Mouse (Mus musculus) layer of hippocampus, adult 2 months (tissue): Measurements from ENCODE around the gene Ninj2. TPM values are rescaled to one million over a fixed set of nuclear protein-coding genes. Genes with fewer than 3 reads are reported as not detected.

ENCODE experiments used
- DNase-seq, 2 experiments: peaks; one replicate each; pipeline ENCODE4 v3.0.0; 2022; ENCODE audit warnings: low spot score in 2 of 2
- H3K27ac ChIP-seq: fragments of 200-600 bp; 2 replicates; pipeline ENCODE4 v1.8.1; 2022
- H3K4me3 ChIP-seq: fragments of 200-600 bp; 2 replicates; pipeline ENCODE4 v1.8.1; 2022; ENCODE audit warnings: mild to moderate bottlenecking
- CTCF ChIP-seq: fragments of 200-600 bp; conservative IDR thresholded peaks from 2 replicates; pipeline ENCODE4 v1.8.1; 2022; ENCODE audit warnings: antibody characterized with exemption, mild to moderate bottlenecking, moderate library complexity
- total RNA-seq, 2 experiments: library from RNA; stranded (reverse); gene quantifications; 2 replicates each; pipeline ENCODE4 v1.2.3; 2021

Gene Ninj2
- total RNA-seq, 2 experiments from 2014 or later = 0.74 to 0.91 TPM

- Histone ChIP-seq H3K4me3 (no peak overlapping the region), H3K27ac (peak overlapping the region; percentile 20; the same call in 1 of the 2 replicates)
- no peak for TF ChIP-seq CTCF
- DNase-seq = no peak
Measured at GRCm38 (mm10) chr6:120154526-120155309, 61.6 kb downstream of the Ninj2 start.

DNA sequence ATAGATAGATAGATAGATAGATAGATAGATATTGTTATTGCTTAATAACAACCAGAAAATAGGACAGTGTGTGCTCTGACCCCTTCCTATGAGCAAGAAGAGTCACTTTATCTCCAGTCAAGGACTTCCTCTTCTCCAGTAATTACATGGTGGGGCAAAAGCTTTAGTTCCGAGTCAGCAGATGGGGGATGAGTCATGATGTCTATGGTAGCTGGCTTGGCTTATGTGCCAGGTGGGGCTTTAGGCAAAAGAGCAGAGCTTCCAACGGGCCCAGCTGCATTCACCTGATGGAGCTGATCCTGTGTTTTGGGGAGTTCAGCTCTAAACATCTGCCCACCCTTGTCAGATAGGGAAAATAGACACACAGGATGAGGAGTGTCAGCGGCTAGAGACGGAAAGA, 62.4 kb downstream of the Ninj2 start:
- TF ChIP-seq CTCF = no peak
- no peak overlapping the region for H3K4me3 ChIP-seq
- no peak for DNase-seq
- 0 out of 2 replicates have a peak overlapping the region, but pooled peaks have one; percentile 3 for H3K27ac ChIP-seq

DNA sequence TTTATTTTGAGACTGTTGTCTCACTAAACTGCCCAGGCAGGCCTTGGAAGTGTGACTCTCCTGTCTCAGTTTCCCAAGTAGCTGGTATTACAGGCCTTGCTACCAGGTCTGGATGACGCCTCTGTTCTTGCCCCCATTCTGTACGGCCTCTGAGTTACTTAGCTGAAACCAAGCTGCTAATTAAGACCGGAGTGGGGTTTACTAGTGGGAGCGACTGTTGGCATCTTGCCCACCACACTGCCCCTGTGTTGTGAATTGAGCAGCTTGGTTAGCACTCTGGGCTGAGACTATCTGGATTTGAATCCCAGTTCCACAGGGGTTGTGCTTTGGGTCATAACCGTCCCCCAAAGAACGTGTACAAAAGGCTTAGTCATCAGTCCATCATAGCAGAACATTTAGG, 64.3 kb downstream of the Ninj2 start:
- TF ChIP-seq CTCF = no peak
- DNase-seq = no peak
- Histone ChIP-seq H3K27ac (no peak overlapping the region; the same call in 1 of the 2 replicates), H3K4me3 (no peak overlapping the region)

DNA sequence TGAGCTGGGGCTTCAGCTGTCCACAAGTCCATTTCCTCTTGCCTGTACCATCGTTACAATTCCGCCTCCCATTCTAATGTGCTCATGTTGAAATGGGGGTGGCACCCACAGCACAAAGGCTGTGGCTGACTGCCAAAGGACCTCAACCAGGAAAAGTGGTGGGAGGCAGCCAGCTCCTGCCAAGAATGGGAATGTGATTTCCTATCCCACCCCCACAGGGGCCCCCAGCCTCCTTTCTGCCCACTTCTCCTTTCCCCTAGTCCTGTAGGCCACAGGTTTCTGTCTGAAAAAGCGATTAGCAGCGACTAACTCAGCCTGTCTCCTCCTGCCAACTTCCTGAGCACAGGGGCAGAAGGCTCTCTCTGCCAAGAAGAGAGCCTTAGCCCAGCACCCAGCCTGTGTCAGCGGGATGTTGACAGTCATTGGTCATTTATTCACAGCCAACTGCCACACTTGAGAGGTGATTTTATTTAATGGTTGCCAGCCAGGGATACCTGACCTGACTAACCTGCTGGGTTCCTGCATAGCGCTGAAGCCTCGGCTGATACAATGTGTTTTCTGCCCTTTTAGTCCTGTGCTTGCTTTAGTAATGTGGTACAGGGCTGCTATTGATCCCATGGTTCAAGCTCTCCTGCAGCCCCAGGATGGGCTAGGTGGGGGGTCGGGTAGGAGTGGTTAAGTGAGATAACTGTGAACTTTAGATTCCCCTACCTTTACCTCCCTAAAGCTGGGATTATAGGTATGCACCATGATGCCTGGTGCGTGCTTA, 66.2 kb downstream of the Ninj2 start:
- peak overlapping the region; percentile 70 for H3K27ac ChIP-seq
- H3K4me3 ChIP-seq = no peak overlapping the region
- TF ChIP-seq CTCF = no peak
- peak; percentile 50 to 67 for DNase-seq

- no peak for DNase-seq
- no peak overlapping the region for H3K4me3 ChIP-seq
- no peak for TF ChIP-seq CTCF
- no peak overlapping the region for H3K27ac ChIP-seq
Measured at GRCm38 (mm10) chr6:120162928-120163327, 69.8 kb downstream of the Ninj2 start.

- Histone ChIP-seq H3K27ac (no peak overlapping the region), H3K4me3 (no peak overlapping the region)
- TF ChIP-seq CTCF = no peak
- DNase-seq = no peak
Measured at GRCm38 (mm10) chr6:120164765-120165164, 71.6 kb downstream of the Ninj2 start.

DNA sequence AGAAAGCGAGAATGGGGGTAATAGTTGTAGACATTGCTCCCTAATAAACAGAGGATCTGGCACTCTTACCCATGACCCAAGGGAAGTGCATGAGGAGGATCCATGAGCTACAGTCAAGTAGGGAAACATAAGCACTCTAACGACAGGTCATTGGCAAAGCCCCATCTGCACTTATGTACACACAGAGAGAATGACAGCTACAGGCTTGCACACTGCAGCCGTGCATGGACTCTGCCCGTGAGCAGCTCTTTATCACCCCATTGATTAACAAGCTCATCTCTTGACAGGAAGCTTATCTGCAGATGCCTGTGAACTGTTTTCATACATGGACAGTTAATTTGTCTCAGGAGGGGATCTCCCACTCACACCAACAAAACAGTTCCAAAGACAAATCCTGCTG, 74.4 kb downstream of the Ninj2 start:
- Histone ChIP-seq H3K27ac (no peak overlapping the region), H3K4me3 (no peak overlapping the region)
- TF ChIP-seq CTCF = no peak
- DNase-seq = no peak

GRCm38 (mm10) chr6:120172294-120173017, 79.3 kb downstream of the Ninj2 start:
- no peak for DNase-seq
- Histone ChIP-seq H3K27ac (no peak overlapping the region), H3K4me3 (no peak overlapping the region)
- no peak for TF ChIP-seq CTCF

GRCm38 (mm10) chr6:120174028-120174601, 81.0 kb downstream of the Ninj2 start:
- TF ChIP-seq CTCF = no peak
- DNase-seq = no peak
- Histone ChIP-seq H3K27ac (no peak overlapping the region; the same call in 1 of the 2 replicates), H3K4me3 (no peak overlapping the region)

- Histone ChIP-seq H3K4me3 (no peak overlapping the region), H3K27ac (no peak overlapping the region; the same call in 1 of the 2 replicates)
- DNase-seq = no peak
- TF ChIP-seq CTCF = no peak
Measured at GRCm38 (mm10) chr6:120174602-120175115, 81.5 kb downstream of the Ninj2 start.

- DNase-seq = no peak
- TF ChIP-seq CTCF = no peak
- H3K4me3 ChIP-seq = no peak overlapping the region
- H3K27ac ChIP-seq = no peak overlapping the region
Measured at GRCm38 (mm10) chr6:120175650-120176049, 82.5 kb downstream of the Ninj2 start.

DNA sequence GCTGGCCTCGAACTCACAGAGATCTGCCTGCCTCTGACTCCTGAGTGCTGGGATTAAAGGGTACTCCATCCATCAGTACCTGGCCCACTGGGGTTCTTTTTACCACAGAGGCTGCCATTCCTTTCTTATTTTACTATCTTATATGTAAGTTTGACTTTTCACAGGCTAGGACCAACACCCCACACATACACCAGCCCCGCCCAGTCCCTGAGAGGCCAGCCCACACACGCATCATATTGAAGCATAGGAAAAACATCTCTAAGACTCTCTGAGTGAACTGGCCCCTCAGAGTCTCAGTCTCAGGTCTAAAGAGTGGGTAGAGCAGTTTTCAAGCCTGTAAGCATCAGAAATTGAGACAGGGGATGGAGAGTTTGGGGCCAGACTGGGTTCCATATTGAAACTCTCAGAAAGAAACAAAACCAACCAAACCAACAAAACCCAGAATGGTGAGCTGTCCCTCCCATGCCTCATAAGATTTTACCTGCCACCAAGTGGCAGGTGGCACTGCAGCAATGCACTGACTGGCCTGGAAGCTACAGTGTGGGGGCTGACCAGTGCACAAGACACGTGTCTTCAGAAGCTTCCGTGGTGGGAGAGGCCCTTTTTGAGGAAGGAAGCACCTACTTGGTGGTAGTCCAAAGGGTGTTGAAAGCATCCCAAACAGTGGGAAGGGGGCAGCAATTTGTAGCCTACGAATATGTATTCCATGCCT, 86.0 kb downstream of the Ninj2 start:
- TF ChIP-seq CTCF = no peak
- Histone ChIP-seq H3K27ac (no peak overlapping the region), H3K4me3 (no peak overlapping the region)
- no peak for DNase-seq
